Mouse (Mus musculus) thymus, adult 2 months (tissue): ENCODE results near the gene Srarp.

Experiments used
- CTCF ChIP-seq: fragments of 200-500 bp; IDR thresholded peaks from 2 replicates; pipeline ENCODE4 v1.5.1; 2012; ENCODE audit warnings: mild to moderate bottlenecking, control low read depth, low read length, moderate library complexity, borderline replicate concordance; ENCODE audit not compliant: control insufficient read depth, poor library complexity, insufficient read depth; ENCODE audit errors: extremely low read depth
- POLR2A ChIP-seq: fragments of 200-500 bp; IDR thresholded peaks from 2 replicates; pipeline ENCODE4 v1.6.1; 2012; ENCODE audit warnings: mild to moderate bottlenecking, low read length, control low read depth, moderate library complexity; ENCODE audit not compliant: control insufficient read depth, poor library complexity, insufficient read depth; ENCODE audit errors: extremely low read depth

DNA sequence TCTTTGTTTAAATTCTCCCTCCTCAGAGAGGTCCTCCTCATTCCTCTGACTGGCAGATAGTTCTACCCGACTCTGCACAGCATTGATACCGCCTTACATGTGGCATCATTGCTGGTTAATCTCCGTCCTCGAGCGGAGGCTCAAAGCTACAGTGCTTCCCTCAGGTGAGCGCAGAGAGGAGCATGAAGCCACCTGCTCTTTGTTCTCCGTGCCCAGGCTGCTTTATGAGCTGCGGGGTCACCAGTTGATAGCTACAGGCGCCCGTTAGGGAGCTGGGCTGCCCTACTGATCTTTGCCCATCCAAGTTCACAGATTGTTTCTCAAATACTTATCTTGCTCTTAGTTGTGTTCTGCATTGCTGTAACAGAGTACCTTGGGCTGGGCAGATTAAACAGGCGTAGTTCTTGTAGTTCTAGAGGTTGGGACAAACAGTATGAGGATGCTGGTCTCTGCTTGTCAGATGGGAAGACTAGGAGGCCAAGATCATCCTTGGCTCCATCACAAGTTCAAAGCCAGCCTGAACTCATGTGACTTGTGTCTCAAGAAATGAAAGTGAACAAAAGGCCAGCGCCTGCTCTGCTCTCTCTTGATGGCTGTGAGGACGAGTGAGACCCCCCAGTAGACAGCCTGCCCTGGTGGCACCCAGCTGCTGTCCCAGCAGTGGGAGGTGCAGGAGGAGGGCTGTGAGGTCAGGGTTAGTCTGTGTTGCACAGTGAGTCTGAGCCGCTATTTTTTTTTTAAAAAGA, 20.5 kb upstream of the Srarp start:
- no peak for TF ChIP-seq CTCF
- no peak for TF ChIP-seq POLR2A
